1 mouse cellular context compared by ENCODE assay signal in genomic region chr5:31288225-31288624, GRCm38 (mm10).
TF ChIP-seq lines count a peak whose summit lies in the region.

No protein-coding gene starts in this region.

TF ChIP-seq in CH12.LX, 34 proteins besides CTCF, POLR2A, EP300 and RAD21 (continued from another document):
- TF ChIP-seq KAT2A (IDR thresholded peaks at IDR 0.05; ENCODE audit: insufficient replicate concordance, low read length) (no peak), BHLHE40 (IDR thresholded peaks at IDR 0.05; ENCODE audit: low read depth, low read length) (no peak), MXI1 (IDR thresholded peaks at IDR 0.05; ENCODE audit: low read depth, low read length) (no peak), RCOR1 (conservative IDR thresholded peaks at IDR 0.05; ENCODE audit: low read depth, low read length) (no peak), NRF1 (IDR thresholded peaks at IDR 0.05; ENCODE audit: low read depth, low read length) (no peak), MEF2A (IDR thresholded peaks at IDR 0.05; ENCODE audit: borderline replicate concordance, low read depth, low read length) (0 out of 2 replicates have a peak, but pooled peaks have one; percentile 9), MAFK (IDR thresholded peaks at IDR 0.05; ENCODE audit: insufficient replicate concordance, low read length) (no peak), MAX (IDR thresholded peaks at IDR 0.05; ENCODE audit: low read length) (no peak), TBP (conservative IDR thresholded peaks at IDR 0.05; ENCODE audit: low read depth, low read length) (no peak), HCFC1 (IDR thresholded peaks at IDR 0.05; ENCODE audit: low read depth, low read length) (no peak), E2F4 (IDR thresholded peaks at IDR 0.05; ENCODE audit: insufficient replicate concordance, low read depth, low read length) (no peak), GABPA (IDR thresholded peaks at IDR 0.05; ENCODE audit: insufficient replicate concordance, low read depth, low read length) (no peak), ELF1 (IDR thresholded peaks at IDR 0.05; ENCODE audit: low read depth, low read length) (no peak), USF1 (IDR thresholded peaks at IDR 0.05; ENCODE audit: low read depth, low read length) (no peak), MAZ (IDR thresholded peaks at IDR 0.05; ENCODE audit: low read depth, low read length) (no peak), SMC3 (IDR thresholded peaks at IDR 0.05; ENCODE audit: low read depth, low read length) (no peak), ZNF384 (IDR thresholded peaks at IDR 0.05; ENCODE audit: low read depth, low read length) (peak; percentile 92), MYC (IDR thresholded peaks at IDR 0.05; ENCODE audit: low read depth, low read length) (no peak), ZC3H11A (IDR thresholded peaks at IDR 0.05; ENCODE audit: low read depth, low read length) (no peak), SIN3A (IDR thresholded peaks at IDR 0.05; ENCODE audit: low read length) (no peak), ZMIZ1 (IDR thresholded peaks at IDR 0.05; ENCODE audit: low read depth, low read length) (no peak), CHD1 (IDR thresholded peaks at IDR 0.05; ENCODE audit: low read depth, low read length) (no peak), IRF4 (IDR thresholded peaks at IDR 0.05; ENCODE audit: low read depth, low read length) (peak; percentile 6; the same call in 1 of the 2 replicates), ZKSCAN1 (IDR thresholded peaks at IDR 0.05; ENCODE audit: borderline replicate concordance, low read depth, low read length) (no peak), JUND (conservative IDR thresholded peaks at IDR 0.05; ENCODE audit: low read depth, low read length) (no peak; the same call in 1 of the 2 replicates), UBTF (IDR thresholded peaks at IDR 0.05; ENCODE audit: low read depth, low read length) (no peak), JUN (IDR thresholded peaks at IDR 0.05; ENCODE audit: insufficient read depth, low read depth, low read length) (peak; percentile 76)
